Mouse (Mus musculus): ENCODE measurements around the gene Zfpl1. TPM values are rescaled to one million over a fixed set of nuclear protein-coding genes. Genes with fewer than 3 reads are reported as not detected.
A peak's percentile ranks its signal among the peaks of the same experiment; 100 is the strongest.
"Not testable (repeated sequence)": the region's sequence is repeated elsewhere in the genome, so short reads cannot be mapped to it uniquely, and the experiment has no call there.

Gene Zfpl1
- polyA plus RNA-seq, 1 experiment from 2014 or later, result 16.9 TPM

DNA sequence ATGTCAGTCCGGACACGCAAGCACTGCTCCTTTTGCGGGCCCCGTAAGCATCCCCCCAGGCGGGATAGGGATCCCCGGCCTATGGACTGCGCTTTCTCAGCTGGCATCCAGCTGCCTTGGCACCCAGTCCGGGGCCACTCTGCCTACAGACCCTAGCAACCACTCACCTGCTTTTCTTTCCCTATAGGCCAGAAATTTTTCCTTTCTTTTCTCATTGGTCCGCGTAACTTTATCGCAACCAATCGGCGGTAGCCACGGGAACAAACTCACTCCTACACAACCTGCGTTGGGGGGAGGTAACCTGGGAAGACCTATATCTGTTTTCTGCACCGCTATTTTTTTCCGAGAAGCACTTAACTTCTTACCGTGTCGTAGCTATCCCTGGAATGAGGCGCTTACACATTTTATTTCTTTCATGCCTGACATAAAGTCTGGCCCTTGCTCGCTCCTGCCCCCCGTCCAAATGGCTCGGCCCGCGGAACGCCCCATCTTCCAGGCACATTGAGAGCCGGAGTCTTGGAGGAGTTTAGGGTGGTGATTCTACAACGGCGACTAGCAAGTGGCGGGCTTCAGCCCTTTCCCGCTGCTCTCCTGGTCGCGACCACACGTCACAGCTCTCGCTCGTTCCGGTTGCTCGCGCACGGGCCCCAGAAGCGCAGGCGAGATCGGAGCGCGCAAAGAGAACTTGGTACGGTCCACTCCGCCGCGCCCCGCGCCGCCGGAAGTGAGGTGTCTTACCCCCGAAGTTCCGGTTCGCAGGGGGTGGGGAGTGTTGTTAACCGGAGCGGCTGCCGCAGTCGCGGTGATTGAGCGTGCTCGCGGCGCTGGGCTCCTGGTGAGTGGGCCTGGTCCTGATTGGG, 38.2 kb downstream of the Zfpl1 start, which contains the start of gene Syvn1:
Gene Syvn1, plus strand, starts transcription at position 283 of the 860 bp plus-strand sequence.
- Histone ChIP-seq H3K4me1 (ENCODE audit: insufficient read depth) (peaks cover 27% of the 10 kb centered on the region), H3K9ac (replicated peaks) (peak within 1 kb of the TSS; percentile 91), H3K27ac (ENCODE audit: low read depth) (peak within 1 kb of the TSS; percentile 99), H3K4me3 (ENCODE audit: low read depth, low read length) (peak within 1 kb of the TSS; percentile 73), H3K27me3 (ENCODE audit: insufficient read depth, low read length) (no peaks in the 10 kb centered on the region), H3K9me3 (ENCODE audit: low read length) (no peaks in the 10 kb centered on the region), H3K4me2 (ENCODE audit: low read depth, low read length) (peak within 1 kb of the TSS; percentile 76), H3K36me3 (replicated peaks; ENCODE audit: insufficient read depth, low read length) (peaks cover 35% of the 10 kb centered on the region)
- ATAC-seq (peak; percentile 90), DNase-seq (peak; percentile 93)
- WGBS (ENCODE audit: insufficient replicate concordance), result under 1% methylated on average over 61 of the region's 65 CpGs
- TF ChIP-seq EP300 (IDR thresholded peaks at IDR 0.05; ENCODE audit: low read depth), result peak; percentile 60
- peak; percentile 27; the same call in 1 of the 2 replicates for TF ChIP-seq CTCF (IDR thresholded peaks at IDR 0.05; ENCODE audit: low read depth)

DNA sequence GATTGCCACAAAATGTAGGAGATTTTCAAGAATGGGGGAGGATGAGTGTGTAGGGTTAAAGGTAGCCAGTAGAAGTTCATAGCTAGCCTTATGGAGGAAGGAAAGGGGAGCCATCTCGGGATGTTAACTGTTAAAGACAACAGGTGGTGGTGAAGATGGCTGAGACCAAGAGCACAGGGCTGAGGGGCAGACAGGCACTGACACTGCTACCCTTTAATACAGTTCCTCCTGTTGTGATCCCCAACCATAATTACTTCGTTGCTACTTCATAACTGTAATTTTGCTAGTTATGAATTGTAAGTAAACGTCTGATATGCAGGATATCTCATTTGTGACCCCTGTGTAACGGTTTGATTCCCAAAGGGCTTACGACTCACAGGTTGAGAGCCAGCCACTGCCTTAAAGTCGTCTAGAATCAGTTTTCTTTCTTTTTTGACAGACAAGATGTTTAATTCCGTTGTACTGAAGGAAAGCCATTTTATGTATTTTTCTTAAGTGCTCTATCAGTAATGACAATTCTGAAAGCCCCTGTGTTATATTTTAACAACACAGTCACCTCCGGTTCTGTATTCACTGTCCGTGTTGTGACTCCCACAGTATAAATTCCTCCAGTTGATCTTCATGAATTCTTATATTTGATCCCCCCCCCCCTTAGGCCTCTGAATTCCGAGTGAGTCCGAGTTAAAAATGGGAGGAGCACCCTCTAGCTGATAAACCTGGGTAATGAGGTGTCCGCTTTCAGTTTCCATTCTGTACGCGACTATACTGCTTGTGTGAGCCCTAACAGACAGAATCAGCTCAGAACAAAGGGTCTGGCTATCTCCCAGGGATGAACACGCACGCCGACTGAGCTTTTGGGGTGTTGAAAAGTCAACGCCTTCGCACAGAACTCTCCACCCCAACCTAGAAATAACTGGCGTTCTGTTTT, 39.1 kb downstream of the Zfpl1 start:
- TF ChIP-seq EP300 (IDR thresholded peaks at IDR 0.05; ENCODE audit: low read depth) (no peak), CTCF (IDR thresholded peaks at IDR 0.05; ENCODE audit: low read depth) (peak; percentile 52)
- H3K9ac ChIP-seq (replicated peaks), result peak overlapping the region; percentile 91
- H3K9me3 ChIP-seq (ENCODE audit: low read length), result no peaks in the 10 kb centered on the region
- peak overlapping the region; percentile 99 for H3K27ac ChIP-seq (ENCODE audit: low read depth)
- no peaks in the 10 kb centered on the region for H3K27me3 ChIP-seq (ENCODE audit: insufficient read depth, low read length)
- peaks cover 26% of the 10 kb centered on the region for H3K36me3 ChIP-seq (replicated peaks; ENCODE audit: insufficient read depth, low read length)
- DNase-seq (no peak), ATAC-seq (peak; percentile 43)
- peak overlapping the region; percentile 76 for H3K4me2 ChIP-seq (ENCODE audit: low read depth, low read length)
- peaks cover 29% of the 10 kb centered on the region for H3K4me1 ChIP-seq (ENCODE audit: insufficient read depth)
- 12% methylated on average over 20 of the region's 20 CpGs for WGBS (ENCODE audit: insufficient replicate concordance)
- peak overlapping the region; percentile 73 for H3K4me3 ChIP-seq (ENCODE audit: low read depth, low read length)

DNA sequence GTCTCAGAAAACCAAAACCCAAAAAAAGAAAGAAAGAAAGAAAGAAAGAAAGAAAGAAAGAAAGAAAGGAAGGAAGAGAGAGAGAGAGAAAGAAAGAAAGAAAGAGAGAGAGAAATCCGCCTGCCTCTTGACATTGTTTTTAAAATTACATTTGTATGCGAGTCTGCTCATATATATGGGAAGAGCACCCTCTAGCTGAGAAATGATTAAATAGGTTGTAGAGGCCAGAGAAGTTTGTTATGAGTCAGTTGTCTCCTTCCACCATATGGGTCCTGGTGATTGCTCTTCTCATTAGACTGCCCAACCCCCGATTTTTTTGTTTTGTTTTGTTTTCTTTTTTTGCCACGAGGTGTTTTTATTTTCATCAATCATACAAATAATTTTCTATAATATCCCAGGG, 40.7 kb downstream of the Zfpl1 start:
- not testable (repeated sequence) for H3K27me3 ChIP-seq (ENCODE audit: insufficient read depth, low read length); H3K9me3 ChIP-seq (ENCODE audit: low read length); ATAC-seq; DNase-seq; H3K27ac ChIP-seq (ENCODE audit: low read depth); H3K4me2 ChIP-seq (ENCODE audit: low read depth, low read length); H3K4me3 ChIP-seq (ENCODE audit: low read depth, low read length); H3K9ac ChIP-seq (replicated peaks)
- H3K36me3 ChIP-seq (replicated peaks; ENCODE audit: insufficient read depth, low read length), result peaks cover 10% of the 10 kb centered on the region
- peak; percentile 64 for TF ChIP-seq CTCF (IDR thresholded peaks at IDR 0.05; ENCODE audit: low read depth)
- peaks cover 28% of the 10 kb centered on the region for H3K4me1 ChIP-seq (ENCODE audit: insufficient read depth)
- 40% methylated on average over 4 of the region's 4 CpGs for WGBS (ENCODE audit: insufficient replicate concordance)

DNA sequence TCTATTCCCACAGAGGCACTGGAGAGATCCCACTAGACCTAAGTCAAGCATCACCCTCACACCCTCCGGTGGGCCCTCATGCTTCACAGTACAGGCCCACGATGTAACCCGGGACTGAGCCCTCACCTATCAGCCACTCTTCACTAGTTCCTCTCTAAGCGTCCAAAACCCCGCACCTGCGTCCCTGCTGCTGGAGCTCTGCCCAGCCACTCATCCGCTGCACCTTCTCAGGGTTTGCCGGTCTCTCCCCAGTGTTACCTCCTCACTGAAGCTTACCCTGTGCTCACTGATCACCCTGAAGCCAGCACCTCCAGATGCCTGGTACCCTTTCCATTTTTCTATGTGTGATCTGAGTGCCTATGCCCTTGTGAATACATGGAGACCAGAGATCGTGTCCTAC, 42.5 kb downstream of the Zfpl1 start:
- Histone ChIP-seq H3K27ac (ENCODE audit: low read depth) (no peak overlapping the region), H3K9me3 (ENCODE audit: low read length) (no peaks in the 10 kb centered on the region), H3K27me3 (ENCODE audit: insufficient read depth, low read length) (no peaks in the 10 kb centered on the region), H3K9ac (replicated peaks) (no peak overlapping the region), H3K4me2 (ENCODE audit: low read depth, low read length) (no peak overlapping the region), H3K4me1 (ENCODE audit: insufficient read depth) (peaks cover 15% of the 10 kb centered on the region), H3K4me3 (ENCODE audit: low read depth, low read length) (no peak overlapping the region), H3K36me3 (replicated peaks; ENCODE audit: insufficient read depth, low read length) (no peaks in the 10 kb centered on the region)
- DNase-seq (no peak), ATAC-seq (no peak)
- no peak for TF ChIP-seq EP300 (IDR thresholded peaks at IDR 0.05; ENCODE audit: low read depth)
- TF ChIP-seq CTCF (IDR thresholded peaks at IDR 0.05; ENCODE audit: low read depth), result no peak
- 85% methylated on average over 9 of the region's 9 CpGs for WGBS (ENCODE audit: insufficient replicate concordance)

DNA sequence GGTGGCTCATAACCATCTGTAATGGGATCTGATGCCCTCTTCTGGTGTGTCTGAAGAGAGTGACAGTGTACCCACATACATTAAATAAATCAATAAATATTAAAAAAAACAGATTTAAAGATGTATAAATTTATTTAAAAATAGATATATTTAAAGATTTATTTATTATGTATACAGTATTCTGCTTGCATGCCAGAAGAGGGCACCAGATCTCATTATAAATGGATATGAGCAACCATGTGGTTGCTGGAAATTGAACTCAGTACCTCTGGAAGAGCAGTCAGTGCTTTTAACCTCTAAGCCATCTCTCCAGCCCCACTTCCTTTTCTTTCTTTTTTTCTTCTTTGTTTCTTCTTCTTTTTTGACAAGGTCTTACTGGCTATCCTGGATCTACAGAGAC, 44.8 kb downstream of the Zfpl1 start:
- H3K4me1 ChIP-seq (ENCODE audit: insufficient read depth), result peaks cover 16% of the 10 kb centered on the region
- no peak overlapping the region for H3K4me3 ChIP-seq (ENCODE audit: low read depth, low read length)
- H3K9me3 ChIP-seq (ENCODE audit: low read length), result no peaks in the 10 kb centered on the region
- H3K36me3 ChIP-seq (replicated peaks; ENCODE audit: insufficient read depth, low read length), result no peaks in the 10 kb centered on the region
- no peaks in the 10 kb centered on the region for H3K27me3 ChIP-seq (ENCODE audit: insufficient read depth, low read length)
- TF ChIP-seq CTCF (IDR thresholded peaks at IDR 0.05; ENCODE audit: low read depth) (peak; percentile 43), EP300 (IDR thresholded peaks at IDR 0.05; ENCODE audit: low read depth) (no peak)
- no peak for DNase-seq
- no peak overlapping the region for H3K27ac ChIP-seq (ENCODE audit: low read depth)
- ATAC-seq, result no peak
- no peak overlapping the region for H3K9ac ChIP-seq (replicated peaks)
- no peak overlapping the region for H3K4me2 ChIP-seq (ENCODE audit: low read depth, low read length)

DNA sequence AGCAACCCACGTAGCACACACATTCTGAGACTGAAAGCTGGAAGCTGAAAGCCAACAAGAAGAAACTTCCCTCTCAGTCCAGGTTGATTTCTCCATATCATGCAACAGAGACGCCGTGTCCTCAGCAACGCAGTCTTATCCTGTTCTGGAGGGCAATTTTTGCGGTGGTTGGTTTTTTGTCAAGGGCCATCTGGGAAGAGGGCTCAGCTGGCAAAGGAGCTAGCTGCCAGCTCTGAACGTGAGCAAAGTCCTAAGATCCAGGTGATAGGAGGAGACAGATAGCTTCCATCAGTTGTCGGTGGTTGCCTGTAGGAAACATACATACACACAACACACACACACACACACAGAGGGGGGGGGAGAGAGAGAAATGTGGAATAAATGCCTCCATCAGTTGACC, 46.4 kb downstream of the Zfpl1 start:
- DNase-seq, result no peak

More for the DNA sequence above, 46.4 kb downstream of the Zfpl1 start:
- no peak overlapping the region for H3K27ac ChIP-seq (ENCODE audit: low read depth)
- no peak overlapping the region for H3K4me2 ChIP-seq (ENCODE audit: low read depth, low read length)
- no peaks in the 10 kb centered on the region for H3K36me3 ChIP-seq (replicated peaks; ENCODE audit: insufficient read depth, low read length)
- 63% methylated on average over 7 of the region's 7 CpGs for WGBS (ENCODE audit: insufficient replicate concordance)
- no peaks in the 10 kb centered on the region for H3K9me3 ChIP-seq (ENCODE audit: low read length)
- H3K4me3 ChIP-seq (ENCODE audit: low read depth, low read length), result no peak overlapping the region
- no peaks in the 10 kb centered on the region for H3K27me3 ChIP-seq (ENCODE audit: insufficient read depth, low read length)
- ATAC-seq, result no peak
- no peak overlapping the region for H3K9ac ChIP-seq (replicated peaks)
- H3K4me1 ChIP-seq (ENCODE audit: insufficient read depth), result peaks cover 12% of the 10 kb centered on the region
- TF ChIP-seq CTCF (IDR thresholded peaks at IDR 0.05; ENCODE audit: low read depth) (no peak), EP300 (IDR thresholded peaks at IDR 0.05; ENCODE audit: low read depth) (no peak)
